In genomic region chr8:126852663-126853390, GRCm38 (mm10) we compare ENCODE assay signal across 8 mouse cellular contexts.
DNase-seq lines count a peak whose midpoint lies in the region; ATAC-seq lines count a peak whose summit lies in the region.

No protein-coding gene starts in this region.

- no peaks in the 10 kb centered on the region for H3K27me3 ChIP-seq in megakaryocyte, embryonic 14.5 days (replicated peaks)
- no peaks in the 10 kb centered on the region for H3K27me3 ChIP-seq in embryonic facial prominence, embryonic 15.5 days
- H3K27me3 ChIP-seq in liver, embryonic 16.5 days (ENCODE audit: control insufficient read depth, insufficient read depth, low read depth, low read length), result no peaks in the 10 kb centered on the region

- no peak overlapping the region for H3K9ac ChIP-seq in embryonic facial prominence, embryonic 15.5 days
- no peak overlapping the region for H3K9ac ChIP-seq in liver, embryonic 16.5 days (ENCODE audit: low read depth, low read length)

- peak overlapping the region; percentile 71 for H3K27ac ChIP-seq in embryonic facial prominence, embryonic 15.5 days (replicated peaks)
- peak overlapping the region; percentile 72 for H3K27ac ChIP-seq in liver, embryonic 16.5 days (ENCODE audit: low read length)

- peaks cover 6% of the 10 kb centered on the region for H3K36me3 ChIP-seq in megakaryocyte, embryonic 14.5 days (replicated peaks; ENCODE audit: low read length)
- no peaks in the 10 kb centered on the region for H3K36me3 ChIP-seq in embryonic facial prominence, embryonic 15.5 days
- no peaks in the 10 kb centered on the region for H3K36me3 ChIP-seq in liver, embryonic 16.5 days (ENCODE audit: control insufficient read depth, insufficient read depth)

- H3K9me3 ChIP-seq in megakaryocyte, embryonic 14.5 days, result no peaks in the 10 kb centered on the region
- H3K9me3 ChIP-seq in embryonic facial prominence, embryonic 15.5 days (replicated peaks), result no peaks in the 10 kb centered on the region
- no peaks in the 10 kb centered on the region for H3K9me3 ChIP-seq in liver, embryonic 16.5 days (replicated peaks; ENCODE audit: control insufficient read depth, low read length)

- H3K4me1 ChIP-seq in megakaryocyte, embryonic 14.5 days, result peaks cover 99% of the 10 kb centered on the region
- H3K4me1 ChIP-seq in embryonic facial prominence, embryonic 15.5 days, result peaks cover 5% of the 10 kb centered on the region
- peaks cover 22% of the 10 kb centered on the region for H3K4me1 ChIP-seq in liver, embryonic 16.5 days (ENCODE audit: control insufficient read depth, low read depth, low read length)

- no peak for ATAC-seq in megakaryocyte, adult 5-6 weeks (ENCODE audit: poor library complexity, severe bottlenecking)
- ATAC-seq in embryonic facial prominence, embryonic 15.5 days (ENCODE audit: insufficient number of reproducible peaks, low FRiP score, low TSS enrichment, low read depth), result no peak; the same call in 1 of the 2 replicates
- ATAC-seq in liver, embryonic 16.5 days (ENCODE audit: low read depth), result peak; percentile 19; the same call in 1 of the 2 replicates

- no peak overlapping the region for H3K4me2 ChIP-seq in embryonic facial prominence, embryonic 15.5 days (replicated peaks)
- H3K4me2 ChIP-seq in liver, embryonic 16.5 days (ENCODE audit: low read depth, low read length), result no peak overlapping the region

- WGBS in embryonic facial prominence, embryonic 15.5 days, result 38% methylated on average over 10 of the region's 10 CpGs
- WGBS in liver, embryonic 16.5 days (ENCODE audit: insufficient replicate concordance), result 43% methylated on average over 10 of the region's 10 CpGs

- peak overlapping the region; percentile 70 for H3K4me3 ChIP-seq in megakaryocyte, embryonic 14.5 days (replicated peaks)
- H3K4me3 ChIP-seq in embryonic facial prominence, embryonic 15.5 days (replicated peaks), result no peak overlapping the region
- H3K4me3 ChIP-seq in liver, embryonic 16.5 days (ENCODE audit: low read depth, low read length), result no peak overlapping the region

- DNase-seq in induced T-regulatory cell, adult 2 months (ENCODE audit: low read depth), result peak; percentile 69
- no peak for DNase-seq in frontal cortex, postnatal 14 days (ENCODE audit: low spot score in 2 of 2)
- no peak for DNase-seq in cerebellum, adult 9-11 months
- no peak for DNase-seq in layer of hippocampus, postnatal 14 days (ENCODE audit: low spot score in 2 of 2)
